Comparison of ENCODE assay signal across 8 mouse cellular contexts in the genomic region with DNA sequence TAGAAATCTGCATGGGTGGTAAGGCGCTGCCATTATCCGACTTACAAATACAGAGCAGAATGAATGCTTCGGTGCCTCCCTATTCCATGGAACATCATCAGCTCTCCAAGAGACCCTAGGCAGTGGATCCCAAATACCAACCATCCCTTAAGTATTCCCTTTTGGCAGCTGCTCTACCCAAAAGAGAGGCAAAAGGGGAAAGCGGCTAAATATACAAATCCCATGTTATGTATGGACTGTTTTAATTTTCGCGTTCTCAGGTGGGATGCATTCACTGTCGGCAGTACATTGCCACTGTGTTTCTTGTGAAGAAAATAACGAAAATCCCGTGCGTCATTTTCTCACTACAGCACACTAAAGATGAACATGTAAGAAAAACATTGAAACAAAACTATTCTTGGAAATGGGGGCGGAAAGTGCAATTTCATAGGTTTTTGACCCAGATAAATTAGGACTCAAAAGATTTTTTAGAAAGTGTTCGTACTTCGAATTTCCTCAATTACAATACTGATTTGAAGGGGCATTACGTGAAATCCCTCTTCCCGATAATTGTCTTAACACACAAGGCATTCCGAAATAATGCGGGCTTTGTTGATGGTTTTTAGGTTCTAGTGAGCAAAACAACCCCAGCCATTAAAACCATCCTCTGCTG. TPM values are rescaled to one million over a fixed set of nuclear protein-coding genes. Genes with fewer than 3 reads are reported as not detected.
DNase-seq lines count a peak whose midpoint lies in the region; ATAC-seq lines count a peak whose summit lies in the region.

No protein-coding gene starts in this region.

- no peak overlapping the region for H3K27ac ChIP-seq in heart, embryonic 11.5 days (ENCODE audit: low read depth, low read length)
- H3K27ac ChIP-seq in hindbrain, embryonic 12.5 days = peak overlapping the region; percentile 98
- peak overlapping the region; percentile 99 for H3K27ac ChIP-seq in midbrain, embryonic 14.5 days (replicated peaks; ENCODE audit: low read depth, low read length)

- peak overlapping the region; percentile 44 for H3K4me3 ChIP-seq in heart, embryonic 11.5 days (ENCODE audit: low read depth, low read length)
- peak overlapping the region; percentile 46 for H3K4me3 ChIP-seq in hindbrain, embryonic 12.5 days
- H3K4me3 ChIP-seq in midbrain, embryonic 14.5 days (replicated peaks; ENCODE audit: low read depth, low read length) = peak overlapping the region; percentile 48

- no peaks in the 10 kb centered on the region for H3K36me3 ChIP-seq in heart, embryonic 11.5 days (ENCODE audit: control insufficient read depth, insufficient read depth, low read length)
- H3K36me3 ChIP-seq in hindbrain, embryonic 12.5 days = no peaks in the 10 kb centered on the region
- no peaks in the 10 kb centered on the region for H3K36me3 ChIP-seq in midbrain, embryonic 14.5 days (ENCODE audit: control insufficient read depth, insufficient read depth, low read length)

- 12% methylated on average over 17 of the region's 17 CpGs for WGBS in heart, embryonic 11.5 days (ENCODE audit: insufficient replicate concordance)
- WGBS in hindbrain, embryonic 12.5 days = 4% methylated on average over 17 of the region's 17 CpGs
- WGBS in midbrain, embryonic 14.5 days = 4% methylated on average over 17 of the region's 17 CpGs

- H3K4me2 ChIP-seq in heart, embryonic 11.5 days = peak overlapping the region; percentile 80
- peak overlapping the region; percentile 74 for H3K4me2 ChIP-seq in hindbrain, embryonic 12.5 days (replicated peaks)
- H3K4me2 ChIP-seq in midbrain, embryonic 14.5 days (ENCODE audit: low read length) = peak overlapping the region; percentile 81

- peaks cover 14% of the 10 kb centered on the region for H3K4me1 ChIP-seq in heart, embryonic 11.5 days (ENCODE audit: control insufficient read depth, insufficient read depth, low read length)
- peaks cover 23% of the 10 kb centered on the region for H3K4me1 ChIP-seq in hindbrain, embryonic 12.5 days
- peaks cover 22% of the 10 kb centered on the region for H3K4me1 ChIP-seq in midbrain, embryonic 14.5 days (ENCODE audit: control insufficient read depth, insufficient read depth, low read length)

- DNase-seq in heart, postnatal 10 days = no peak
- peak; percentile 42 for DNase-seq in cerebellum, adult 8-10 months
- DNase-seq in midbrain, embryonic 14.5 days = peak; percentile 71
- DNase-seq in right cerebral cortex, adult 18-20 months = no peak
- no peak for DNase-seq in right cerebral cortex, postnatal 14 days

- H3K9me3 ChIP-seq in heart, embryonic 11.5 days (replicated peaks; ENCODE audit: control insufficient read depth, low read length) = no peaks in the 10 kb centered on the region
- no peaks in the 10 kb centered on the region for H3K9me3 ChIP-seq in hindbrain, embryonic 12.5 days (replicated peaks)
- no peaks in the 10 kb centered on the region for H3K9me3 ChIP-seq in midbrain, embryonic 14.5 days (ENCODE audit: control insufficient read depth, low read length)

- H3K27me3 ChIP-seq in heart, embryonic 11.5 days (ENCODE audit: control insufficient read depth, insufficient read depth, low read length) = peaks cover 39% of the 10 kb centered on the region
- H3K27me3 ChIP-seq in hindbrain, embryonic 12.5 days = peaks cover 12% of the 10 kb centered on the region
- no peaks in the 10 kb centered on the region for H3K27me3 ChIP-seq in midbrain, embryonic 14.5 days (ENCODE audit: control insufficient read depth, insufficient read depth, low read length)

- intact Hi-C loops in heart, postnatal 10 days (cut with DNase I) = no loop called here

- no peak for ATAC-seq in heart, embryonic 11.5 days (replicated peaks; ENCODE audit: insufficient number of reproducible peaks, low FRiP score, low TSS enrichment)
- no peak for ATAC-seq in hindbrain, embryonic 12.5 days (ENCODE audit: low FRiP score)
- ATAC-seq in midbrain, embryonic 14.5 days (ENCODE audit: low FRiP score, low TSS enrichment) = no peak
- ATAC-seq in monocyte, adult 5-6 weeks (replicated peaks; ENCODE audit: insufficient number of reproducible peaks, low FRiP score, low TSS enrichment, poor library complexity, severe bottlenecking) = no peak

- H3K9ac ChIP-seq in heart, embryonic 11.5 days (ENCODE audit: low read depth, low read length) = peak overlapping the region; percentile 59; the same call in 1 of the 2 replicates
- peak overlapping the region; percentile 82 for H3K9ac ChIP-seq in hindbrain, embryonic 12.5 days
- peak overlapping the region; percentile 97 for H3K9ac ChIP-seq in midbrain, embryonic 14.5 days (replicated peaks; ENCODE audit: low read length)

RNA-seq across cellular contexts. Expression of a gene that starts 4.7 kb away (rescaled TPM):
- polyA plus RNA-seq in heart, embryonic 11.5 days (2014; fragmentation: Nextera tagmentation; extraction: Ambion mirVana) = 0.89 and 0.93 TPM in 2 replicates
- under 1 TPM; 0.10 TPM for total RNA-seq in heart, postnatal 10 days (2021)
- polyA plus RNA-seq in hindbrain, embryonic 12.5 days (2016; fragmentation: Nextera tagmentation; extraction: Ambion mirVana) = 104 and 115 TPM in 2 replicates
- polyA plus RNA-seq in midbrain, embryonic 14.5 days (2014; fragmentation: Nextera tagmentation; extraction: Ambion mirVana) = 218 and 237 TPM in 2 replicates
- total RNA-seq in monocyte, adult 5-6 weeks (2017) = not detected in 3 replicates

Comparison
In these comparisons a context has a peak if more than half of its experiments do, and no peak if none do; other contexts are left out.
1. DNase-seq: peak in cerebellum, adult 8-10 months (single experiment) and midbrain, embryonic 14.5 days (single experiment); none in heart, postnatal 10 days (0 of 2), right cerebral cortex, adult 18-20 months (single experiment) and right cerebral cortex, postnatal 14 days (single experiment).
2. RNA of a gene that starts 4.7 kb away (polyA plus RNA-seq): 218 to 237 TPM in midbrain, embryonic 14.5 days and 104 to 115 TPM in hindbrain, embryonic 12.5 days; 0.89 to 0.93 TPM in heart, embryonic 11.5 days; every median in the first group is over 10 times any median in the second.
3. Peak in every context shown above with its lines, with median percentiles within 50 percentile points of each other: H3K4me2 ChIP-seq, H3K4me3 ChIP-seq and H3K9ac ChIP-seq.